Mouse (Mus musculus): ENCODE data around the gene Rcl1. TPM values are rescaled to one million over a fixed set of nuclear protein-coding genes. Genes with fewer than 3 reads are reported as not detected.

Gene Rcl1
- polyA plus RNA-seq, 2 experiments = 31.4 to 52.1 TPM

DNA sequence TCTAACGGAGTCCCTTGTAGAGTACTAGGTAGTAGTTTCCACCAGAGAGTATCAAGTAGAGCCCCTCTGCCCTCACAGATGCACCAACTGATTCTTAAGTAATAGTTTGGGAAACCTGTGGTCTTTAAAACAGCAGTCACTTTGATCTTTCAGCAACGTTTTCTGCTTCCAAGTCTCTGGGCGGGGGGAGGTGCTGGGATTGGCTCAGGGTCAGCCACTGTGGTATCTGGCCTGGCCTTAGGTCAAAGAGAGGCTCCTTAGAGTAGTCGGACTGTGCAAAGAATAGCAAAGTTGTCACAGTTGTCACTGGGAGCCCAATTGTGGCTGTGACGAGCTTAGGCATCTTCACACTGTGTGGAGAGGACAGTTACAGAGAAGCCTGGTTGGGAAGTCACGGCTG is 26.2 kb downstream of the Rcl1 start:
- no peak for ATAC-seq (ENCODE audit: insufficient read depth)
- no peaks in the 10 kb centered on the region for H3K27me3 ChIP-seq (ENCODE audit: control insufficient read depth, insufficient read depth, low read length)
- peak overlapping the region in 1 of 2 experiments; percentile 32; a peak in 2 of 4 replicates for H3K4me3 ChIP-seq (ENCODE audit: insufficient read depth in 1 of 2, low read depth in 2 of 2, low read length in 2 of 2)
- peak overlapping the region; percentile 42 for H3K27ac ChIP-seq
- peaks cover 46% of the 10 kb centered on the region for H3K36me3 ChIP-seq (replicated peaks; ENCODE audit: control insufficient read depth, insufficient read depth, low read depth)
- WGBS (ENCODE audit: insufficient replicate concordance) = 66% methylated on average over 6 of the region's 6 CpGs
- H3K4me1 ChIP-seq (replicated peaks; ENCODE audit: control insufficient read depth in 2 of 2, insufficient read depth in 2 of 2, low read length in 1 of 2) = peaks cover 0 to 2% of the 10 kb centered on the region in 2 experiments; a peak in 1 of 4 replicates
- peak overlapping the region; percentile 23; the same call in 1 of the 2 replicates for H3K9ac ChIP-seq (replicated peaks)
- no peaks in the 10 kb centered on the region for H3K9me3 ChIP-seq (ENCODE audit: control insufficient read depth, low read length)
- no peak for DNase-seq (ENCODE audit: low read depth in 3 of 3, low spot score in 3 of 3)
- H3K4me2 ChIP-seq (ENCODE audit: low read depth) = peak overlapping the region; percentile 44
- no peak for TF ChIP-seq CTCF (IDR thresholded peaks at IDR 0.05; ENCODE audit: low read depth)
- no peak for TF ChIP-seq EP300 (IDR thresholded peaks at IDR 0.05; ENCODE audit: low read depth)

GRCm38 (mm10) chr19:29128217-29128616 is 27.0 kb downstream of the Rcl1 start:
- DNase-seq (ENCODE audit: low read depth in 3 of 3, low spot score in 3 of 3) = peak in 1 of 3 experiments; percentile 30
- H3K4me3 ChIP-seq (ENCODE audit: insufficient read depth in 1 of 2, low read depth in 2 of 2, low read length in 2 of 2) = 0 out of 4 replicates have a peak overlapping the region, but pooled peaks of 1 of the 2 experiments have one; percentile 32
- H3K9ac ChIP-seq (replicated peaks) = no peak overlapping the region
- no peaks in the 10 kb centered on the region for H3K9me3 ChIP-seq (ENCODE audit: control insufficient read depth, low read length)
- TF ChIP-seq EP300 (IDR thresholded peaks at IDR 0.05; ENCODE audit: low read depth) = no peak
- TF ChIP-seq CTCF (IDR thresholded peaks at IDR 0.05; ENCODE audit: low read depth) = no peak
- H3K4me1 ChIP-seq (replicated peaks; ENCODE audit: control insufficient read depth in 2 of 2, insufficient read depth in 2 of 2, low read length in 1 of 2) = peaks cover 0 to 2% of the 10 kb centered on the region in 2 experiments; a peak in 1 of 4 replicates
- H3K36me3 ChIP-seq (replicated peaks; ENCODE audit: control insufficient read depth, insufficient read depth, low read depth) = peaks cover 44% of the 10 kb centered on the region
- H3K27ac ChIP-seq = peak overlapping the region; percentile 19
- peak; percentile 14; the same call in 1 of the 2 replicates for ATAC-seq (ENCODE audit: insufficient read depth)
- 62% methylated on average over 6 of the region's 6 CpGs for WGBS (ENCODE audit: insufficient replicate concordance)
- H3K27me3 ChIP-seq (ENCODE audit: control insufficient read depth, insufficient read depth, low read length) = no peaks in the 10 kb centered on the region
- peak overlapping the region; percentile 44 for H3K4me2 ChIP-seq (ENCODE audit: low read depth)

- no peaks in the 10 kb centered on the region for H3K27me3 ChIP-seq (ENCODE audit: control insufficient read depth, insufficient read depth, low read length)
- ATAC-seq (ENCODE audit: insufficient read depth) (no peak), DNase-seq (ENCODE audit: low read depth in 3 of 3, low spot score in 3 of 3) (no peak)
- peaks cover 0 to 8% of the 10 kb centered on the region in 2 experiments; a peak in 2 of 4 replicates for H3K4me1 ChIP-seq (replicated peaks; ENCODE audit: control insufficient read depth in 2 of 2, insufficient read depth in 2 of 2, low read length in 1 of 2)
- no peak overlapping the region for H3K4me3 ChIP-seq (ENCODE audit: insufficient read depth in 1 of 2, low read depth in 2 of 2, low read length in 2 of 2)
- H3K36me3 ChIP-seq (replicated peaks; ENCODE audit: control insufficient read depth, insufficient read depth, low read depth) = peaks cover 37% of the 10 kb centered on the region
- 86% methylated on average over 5 of the region's 5 CpGs for WGBS (ENCODE audit: insufficient replicate concordance)
- no peak for TF ChIP-seq EP300 (IDR thresholded peaks at IDR 0.05; ENCODE audit: low read depth)
- no peak for TF ChIP-seq CTCF (IDR thresholded peaks at IDR 0.05; ENCODE audit: low read depth)
- no peak overlapping the region for H3K9ac ChIP-seq (replicated peaks)
- H3K27ac ChIP-seq = no peak overlapping the region
- no peaks in the 10 kb centered on the region for H3K9me3 ChIP-seq (ENCODE audit: control insufficient read depth, low read length)
- H3K4me2 ChIP-seq (ENCODE audit: low read depth) = peak overlapping the region; percentile 32
These were observed 28.4 kb downstream of the Rcl1 start for GRCm38 (mm10) chr19:29129551-29129950.

DNA sequence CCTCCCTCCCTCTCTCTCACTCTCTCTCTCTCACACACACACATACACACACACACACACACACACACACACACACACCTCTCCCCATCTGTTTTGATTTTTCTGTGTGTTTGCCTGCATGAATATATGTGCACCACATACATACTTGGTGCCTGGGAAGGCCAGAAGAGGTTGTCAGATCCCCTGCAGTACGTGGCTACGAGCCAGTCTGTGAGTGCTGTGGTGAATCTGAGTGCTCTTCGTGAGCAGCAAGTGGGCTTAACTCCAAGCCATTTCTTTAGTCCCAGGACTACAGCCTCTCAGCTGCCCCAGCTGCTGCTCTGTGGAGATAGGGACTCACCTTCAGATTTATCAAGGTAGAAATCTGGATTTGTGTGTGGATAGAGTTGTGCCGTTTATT is 30.0 kb downstream of the Rcl1 start:
- TF ChIP-seq EP300 (IDR thresholded peaks at IDR 0.05; ENCODE audit: low read depth) (no peak), CTCF (IDR thresholded peaks at IDR 0.05; ENCODE audit: low read depth) (no peak)
- Histone ChIP-seq H3K9ac (replicated peaks) (no peak overlapping the region), H3K4me1 (replicated peaks; ENCODE audit: control insufficient read depth in 2 of 2, insufficient read depth in 2 of 2, low read length in 1 of 2) (peaks cover 12 to 19% of the 10 kb centered on the region in 2 experiments), H3K4me2 (ENCODE audit: low read depth) (no peak overlapping the region), H3K4me3 (ENCODE audit: insufficient read depth in 1 of 2, low read depth in 2 of 2, low read length in 2 of 2) (no peak overlapping the region), H3K27me3 (ENCODE audit: control insufficient read depth, insufficient read depth, low read length) (no peaks in the 10 kb centered on the region), H3K27ac (no peak overlapping the region), H3K36me3 (replicated peaks; ENCODE audit: control insufficient read depth, insufficient read depth, low read depth) (peaks cover 42% of the 10 kb centered on the region), H3K9me3 (ENCODE audit: control insufficient read depth, low read length) (no peaks in the 10 kb centered on the region)
- DNase-seq (ENCODE audit: low read depth in 3 of 3, low spot score in 3 of 3) = no peak
- 73% methylated on average over 4 of the region's 4 CpGs for WGBS (ENCODE audit: insufficient replicate concordance)
- no peak for ATAC-seq (ENCODE audit: insufficient read depth)

GRCm38 (mm10) chr19:29134293-29134692 is 33.1 kb downstream of the Rcl1 start:
- Histone ChIP-seq H3K4me2 (ENCODE audit: low read depth) (no peak overlapping the region), H3K27ac (no peak overlapping the region), H3K4me1 (replicated peaks; ENCODE audit: control insufficient read depth in 2 of 2, insufficient read depth in 2 of 2, low read length in 1 of 2) (peaks cover 12 to 30% of the 10 kb centered on the region in 2 experiments), H3K9me3 (ENCODE audit: control insufficient read depth, low read length) (no peaks in the 10 kb centered on the region), H3K9ac (replicated peaks) (no peak overlapping the region), H3K36me3 (replicated peaks; ENCODE audit: control insufficient read depth, insufficient read depth, low read depth) (peaks cover 44% of the 10 kb centered on the region), H3K4me3 (ENCODE audit: insufficient read depth in 1 of 2, low read depth in 2 of 2, low read length in 2 of 2) (no peak overlapping the region), H3K27me3 (ENCODE audit: control insufficient read depth, insufficient read depth, low read length) (no peaks in the 10 kb centered on the region)
- no peak for TF ChIP-seq EP300 (IDR thresholded peaks at IDR 0.05; ENCODE audit: low read depth)
- TF ChIP-seq CTCF (IDR thresholded peaks at IDR 0.05; ENCODE audit: low read depth) = no peak
- ATAC-seq (ENCODE audit: insufficient read depth) = 0 out of 2 replicates have a peak, but pooled peaks have one; percentile 26
- no peak for DNase-seq (ENCODE audit: low read depth in 3 of 3, low spot score in 3 of 3)
- 79% methylated on average over 11 of the region's 11 CpGs for WGBS (ENCODE audit: insufficient replicate concordance)

All from liver, embryonic 14.5 days (tissue).